Mouse (Mus musculus) forebrain, embryonic 15.5 days (tissue): ENCODE measurements around the gene Sh3bp5. TPM values are rescaled to one million over a fixed set of nuclear protein-coding genes. Genes with fewer than 3 reads are reported as not detected.

Experiments used
- ATAC-seq: fragments of 200-750 bp; cut with Nextera tagmentation; replicated peaks from 2 replicates; pipeline ENCODE4 v1.8.0; 2017; ENCODE audit warnings: mild to moderate bottlenecking, moderate TSS enrichment, moderate library complexity
- H3K27ac ChIP-seq: fragments of 300-500 bp; sonication (generic); replicated peaks from 2 replicates; pipeline ENCODE4 v1.5.1; 2015; ENCODE audit warnings: mild to moderate bottlenecking, inconsistent platforms
- H3K27me3 ChIP-seq: fragments of 300-500 bp; sonication (generic); 2 replicates; pipeline ENCODE4 v1.6.1; 2015; ENCODE audit warnings: inconsistent platforms
- H3K36me3 ChIP-seq: fragments of 300-500 bp; sonication (generic); 2 replicates; pipeline ENCODE4 v1.6.1; 2015; ENCODE audit warnings: mild to moderate bottlenecking, inconsistent platforms
- H3K4me1 ChIP-seq: fragments of 300-500 bp; sonication (generic); 2 replicates; pipeline ENCODE4 v1.6.1; 2015; ENCODE audit warnings: inconsistent platforms
- H3K4me2 ChIP-seq: fragments of 300-500 bp; sonication (generic); replicated peaks from 2 replicates; pipeline ENCODE4 v1.6.1; 2015; ENCODE audit warnings: mild to moderate bottlenecking, inconsistent platforms
- H3K4me3 ChIP-seq: fragments of 300-500 bp; sonication (generic); 2 replicates; pipeline ENCODE4 v1.5.1; 2015; ENCODE audit warnings: mild to moderate bottlenecking, inconsistent platforms
- H3K9ac ChIP-seq: fragments of 300-500 bp; sonication (generic); replicated peaks from 2 replicates; pipeline ENCODE4 v1.6.1; 2015; ENCODE audit warnings: mild to moderate bottlenecking, inconsistent platforms
- H3K9me3 ChIP-seq: fragments of 300-500 bp; sonication (generic); 2 replicates; pipeline ENCODE4 v1.6.1; 2016; ENCODE audit warnings: inconsistent platforms
- WGBS: fragments of 180-500 bp; shearing (Covaris S2); methylation state at CpG from one replicate; pipeline ENCODE4 v1.1.7; 2015; ENCODE audit warnings: mixed read lengths; 5-methylcytosine and 5-hydroxymethylcytosine counted together
- polyA plus RNA-seq: library from polyadenylated mRNA; unstranded; fragments of >200 nt; fragmentation: Nextera tagmentation; extraction: Ambion mirVana; gene quantifications from 2 replicates; pipeline ENCODE4 v1.2.1, GENCODE M21; 2015

Sh3bp5 gene
- polyA plus RNA-seq, 1 experiment from 2014 or later: 115 TPM

- Histone ChIP-seq H3K27ac (no peak overlapping the region), H3K4me3 (no peak overlapping the region), H3K27me3 (no peaks in the 10 kb centered on the region), H3K4me2 (no peak overlapping the region), H3K9ac (no peak overlapping the region), H3K4me1 (no peaks in the 10 kb centered on the region), H3K9me3 (no peaks in the 10 kb centered on the region), H3K36me3 (0 out of 2 replicates have a peak, but pooled peaks cover 4% of the 10 kb centered on the region)
- no peak for ATAC-seq
- WGBS: 92% methylated on average over 5 of the region's 5 CpGs
These were observed 50.5 kb downstream of the Sh3bp5 start for GRCm38 (mm10) chr14:31385406-31385805.

DNA sequence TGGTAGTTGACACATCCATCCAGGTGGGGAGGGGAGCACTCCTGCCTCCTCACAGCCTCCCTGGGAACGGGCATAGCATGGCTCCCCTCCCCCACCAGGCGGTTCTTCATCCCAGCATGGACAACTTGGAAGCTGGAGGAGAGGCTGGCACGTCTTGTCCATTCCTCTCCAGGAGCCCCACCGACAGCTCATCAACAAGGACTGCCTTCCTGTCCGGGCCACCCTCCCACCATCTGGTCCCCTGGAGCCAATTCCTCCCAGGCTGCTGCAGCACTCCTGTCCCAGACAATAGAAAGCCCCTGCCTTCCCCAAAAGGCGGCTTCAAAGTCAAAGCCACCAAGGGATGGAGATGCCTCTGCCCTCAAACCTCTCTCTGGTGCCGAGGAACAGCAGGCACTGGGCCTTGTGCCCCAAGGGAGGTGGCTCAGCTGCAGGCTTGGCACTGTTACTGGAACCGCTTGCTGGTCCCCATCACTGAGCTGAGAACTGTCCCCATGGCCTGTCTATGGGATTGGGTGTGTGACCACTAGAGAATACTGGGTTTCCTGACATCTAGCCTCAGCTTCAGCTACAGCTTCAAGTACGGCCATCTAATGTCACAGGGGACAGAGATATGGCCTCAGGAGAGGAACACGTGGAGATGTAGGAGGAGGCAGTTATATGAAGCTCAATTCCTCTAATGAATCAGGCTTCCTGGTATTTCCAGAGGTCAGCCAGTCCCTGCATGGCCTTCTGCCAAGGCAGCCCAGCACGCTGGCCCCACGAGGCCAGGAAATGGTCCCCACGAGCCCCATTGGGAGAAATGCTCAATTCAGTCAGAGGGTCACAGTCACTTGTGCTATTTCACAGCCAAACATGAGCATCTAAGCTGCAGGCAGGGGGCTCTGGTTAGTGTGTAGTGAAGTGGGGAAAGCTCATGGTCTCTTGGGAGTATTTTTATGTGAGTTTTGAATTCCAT lies 51.2 kb downstream of the Sh3bp5 start:
- Histone ChIP-seq H3K27me3 (no peaks in the 10 kb centered on the region), H3K9ac (no peak overlapping the region), H3K9me3 (no peaks in the 10 kb centered on the region), H3K4me2 (no peak overlapping the region), H3K36me3 (0 out of 2 replicates have a peak, but pooled peaks cover 4% of the 10 kb centered on the region), H3K4me1 (no peaks in the 10 kb centered on the region), H3K4me3 (no peak overlapping the region), H3K27ac (no peak overlapping the region)
- 69% methylated on average over 13 of the region's 13 CpGs for WGBS
- ATAC-seq: no peak

- no peaks in the 10 kb centered on the region for H3K27me3 ChIP-seq
- ATAC-seq: no peak
These were observed 52.3 kb downstream of the Sh3bp5 start for GRCm38 (mm10) chr14:31383470-31384050.

GRCm38 (mm10) chr14:31382276-31382675 lies 53.6 kb downstream of the Sh3bp5 start:
- no peaks in the 10 kb centered on the region for H3K4me1 ChIP-seq
- no peaks in the 10 kb centered on the region for H3K9me3 ChIP-seq
- WGBS: 86% methylated on average over 8 of the region's 8 CpGs
- peaks cover 23% of the 10 kb centered on the region for H3K36me3 ChIP-seq
- ATAC-seq: no peak
- no peak overlapping the region for H3K4me3 ChIP-seq
- H3K4me2 ChIP-seq: no peak overlapping the region
- H3K9ac ChIP-seq: no peak overlapping the region
- H3K27me3 ChIP-seq: no peaks in the 10 kb centered on the region
- H3K27ac ChIP-seq: no peak overlapping the region

More at GRCm38 (mm10) chr14:31383470-31384050, 52.3 kb downstream of the Sh3bp5 start:
- no peak overlapping the region for H3K9ac ChIP-seq
- H3K4me1 ChIP-seq: no peaks in the 10 kb centered on the region
- no peaks in the 10 kb centered on the region for H3K9me3 ChIP-seq
- no peak overlapping the region for H3K4me3 ChIP-seq
- WGBS: 84% methylated on average over 11 of the region's 11 CpGs
- H3K4me2 ChIP-seq: no peak overlapping the region
- H3K36me3 ChIP-seq: peaks cover 12% of the 10 kb centered on the region; the same call in 1 of the 2 replicates
- H3K27ac ChIP-seq: no peak overlapping the region

- no peaks in the 10 kb centered on the region for H3K27me3 ChIP-seq
- H3K36me3 ChIP-seq: peaks cover 68% of the 10 kb centered on the region
- no peaks in the 10 kb centered on the region for H3K9me3 ChIP-seq
- no peak overlapping the region for H3K4me3 ChIP-seq
- no peaks in the 10 kb centered on the region for H3K4me1 ChIP-seq
- no peak for ATAC-seq
- 88% methylated on average over 3 of the region's 3 CpGs for WGBS
- no peak overlapping the region for H3K9ac ChIP-seq
- H3K27ac ChIP-seq: no peak overlapping the region
- no peak overlapping the region for H3K4me2 ChIP-seq
These were observed 59.5 kb downstream of the Sh3bp5 start for GRCm38 (mm10) chr14:31376331-31376730.

GRCm38 (mm10) chr14:31374390-31374789 lies 61.5 kb downstream of the Sh3bp5 start:
- Histone ChIP-seq H3K27ac (no peak overlapping the region), H3K4me2 (no peak overlapping the region), H3K36me3 (peaks cover 85% of the 10 kb centered on the region), H3K27me3 (no peaks in the 10 kb centered on the region), H3K9me3 (no peaks in the 10 kb centered on the region), H3K4me3 (no peak overlapping the region), H3K9ac (no peak overlapping the region), H3K4me1 (no peaks in the 10 kb centered on the region)
- WGBS: 95% methylated on average over 6 of the region's 6 CpGs
- ATAC-seq: no peak

DNA sequence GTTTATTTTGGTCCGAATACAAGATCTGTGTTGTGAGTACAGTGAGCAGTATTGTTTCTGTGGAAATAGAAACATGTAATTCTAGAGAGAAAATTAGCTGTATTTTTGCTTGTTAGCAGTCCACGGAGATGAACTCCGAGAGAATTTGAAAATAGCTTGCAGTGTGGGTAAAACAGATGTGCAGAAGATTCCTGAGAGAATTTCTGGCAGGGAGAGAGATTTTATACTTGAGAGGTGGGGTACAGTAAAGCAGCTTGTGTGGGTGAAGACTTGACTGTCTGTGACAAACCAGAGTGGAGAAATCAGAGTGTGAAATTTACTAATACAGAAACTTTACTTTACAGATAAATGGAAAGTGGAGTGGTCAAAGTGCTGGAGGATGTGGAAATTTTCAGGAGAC lies 66.5 kb downstream of the Sh3bp5 start:
- 86% methylated on average over 3 of the region's 3 CpGs for WGBS
- no peak overlapping the region for H3K4me3 ChIP-seq
- H3K9ac ChIP-seq: no peak overlapping the region
- peaks cover 75% of the 10 kb centered on the region for H3K36me3 ChIP-seq
- no peak for ATAC-seq
- H3K27ac ChIP-seq: no peak overlapping the region
- no peaks in the 10 kb centered on the region for H3K27me3 ChIP-seq
- H3K4me1 ChIP-seq: no peaks in the 10 kb centered on the region
- H3K4me2 ChIP-seq: no peak overlapping the region
- no peaks in the 10 kb centered on the region for H3K9me3 ChIP-seq

GRCm38 (mm10) chr14:31367951-31368350 lies 67.9 kb downstream of the Sh3bp5 start:
- no peak for ATAC-seq
- Histone ChIP-seq H3K4me1 (no peaks in the 10 kb centered on the region), H3K36me3 (peaks cover 72% of the 10 kb centered on the region), H3K4me3 (no peak overlapping the region), H3K4me2 (no peak overlapping the region), H3K9me3 (no peaks in the 10 kb centered on the region), H3K27ac (no peak overlapping the region), H3K27me3 (no peaks in the 10 kb centered on the region), H3K9ac (no peak overlapping the region)
- 93% methylated on average over 7 of the region's 7 CpGs for WGBS

DNA sequence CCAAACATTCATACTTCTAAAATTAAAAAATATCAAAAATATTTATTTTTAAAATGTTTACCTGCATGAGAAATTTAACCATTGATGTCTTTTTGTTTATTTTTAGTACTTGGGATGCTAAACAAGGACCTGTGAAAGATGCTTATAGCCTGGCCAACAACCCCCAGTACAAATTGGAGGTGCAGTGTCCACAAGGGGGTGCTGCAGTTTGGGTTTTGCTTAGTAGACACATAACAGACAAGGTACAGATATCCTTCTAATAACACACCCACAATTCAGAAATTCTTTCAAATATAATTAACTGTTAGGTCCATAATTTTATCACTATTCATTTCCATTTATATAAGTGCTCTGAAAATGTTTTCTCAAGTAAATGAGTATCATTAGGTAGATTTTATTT lies 70.5 kb downstream of the Sh3bp5 start:
- no peaks in the 10 kb centered on the region for H3K4me1 ChIP-seq
- no peak overlapping the region for H3K27ac ChIP-seq
- H3K4me2 ChIP-seq: no peak overlapping the region
- H3K9me3 ChIP-seq: no peaks in the 10 kb centered on the region
- H3K4me3 ChIP-seq: no peak overlapping the region
- peaks cover 74% of the 10 kb centered on the region for H3K36me3 ChIP-seq
- H3K9ac ChIP-seq: no peak overlapping the region
- H3K27me3 ChIP-seq: no peaks in the 10 kb centered on the region
- no peak for ATAC-seq

GRCm38 (mm10) chr14:31364589-31364988 lies 71.3 kb downstream of the Sh3bp5 start:
- ATAC-seq: no peak
- no peak overlapping the region for H3K4me3 ChIP-seq
- H3K9ac ChIP-seq: no peak overlapping the region
- no peak overlapping the region for H3K27ac ChIP-seq
- H3K36me3 ChIP-seq: peaks cover 73% of the 10 kb centered on the region
- no peaks in the 10 kb centered on the region for H3K27me3 ChIP-seq
- H3K9me3 ChIP-seq: no peaks in the 10 kb centered on the region
- WGBS: 97% methylated on average over 4 of the region's 4 CpGs
- no peaks in the 10 kb centered on the region for H3K4me1 ChIP-seq
- H3K4me2 ChIP-seq: no peak overlapping the region

GRCm38 (mm10) chr14:31362236-31362635 lies 73.6 kb downstream of the Sh3bp5 start:
- Histone ChIP-seq H3K9me3 (no peaks in the 10 kb centered on the region), H3K9ac (no peak overlapping the region), H3K27me3 (no peaks in the 10 kb centered on the region), H3K4me1 (no peaks in the 10 kb centered on the region), H3K27ac (no peak overlapping the region), H3K4me3 (no peak overlapping the region), H3K4me2 (no peak overlapping the region), H3K36me3 (peaks cover 67% of the 10 kb centered on the region)
- ATAC-seq: no peak
- WGBS: 93% methylated on average over 2 of the region's 2 CpGs

DNA sequence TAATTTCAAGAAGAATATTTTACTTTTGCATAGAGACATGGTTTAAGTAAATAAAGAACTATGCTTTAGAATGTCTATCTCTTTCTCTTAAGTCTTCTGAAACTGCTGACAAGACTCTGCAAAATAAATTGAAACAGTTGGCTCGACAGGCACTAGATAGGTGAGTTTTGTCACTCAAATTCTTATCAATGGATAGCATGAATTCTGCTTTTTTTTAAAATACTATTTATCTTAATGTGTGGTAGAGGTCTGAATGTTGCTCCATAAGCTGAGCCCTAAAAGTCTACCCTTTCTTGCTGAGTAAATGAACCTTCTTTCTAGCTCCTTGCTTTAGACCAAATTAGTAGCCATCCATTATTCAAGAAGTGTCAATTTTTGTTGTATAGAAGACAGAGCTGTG lies 90.5 kb downstream of the Sh3bp5 start:
- ATAC-seq: no peak
- no peaks in the 10 kb centered on the region for H3K4me1 ChIP-seq
- no peak overlapping the region for H3K4me2 ChIP-seq
- WGBS: 89% methylated on average over 1 of the region's 1 CpGs
- no peak overlapping the region for H3K9ac ChIP-seq
- H3K36me3 ChIP-seq: peaks cover 40% of the 10 kb centered on the region
- no peaks in the 10 kb centered on the region for H3K9me3 ChIP-seq
- H3K27ac ChIP-seq: no peak overlapping the region
- H3K4me3 ChIP-seq: no peak overlapping the region
- H3K27me3 ChIP-seq: no peaks in the 10 kb centered on the region
